Mouse (Mus musculus): Measurements from ENCODE around the gene Serinc1.
A peak's percentile ranks its signal among the peaks of the same experiment; 100 is the strongest.
"Not testable (repeated sequence)": the region's sequence is repeated elsewhere in the genome, so short reads cannot be mapped to it uniquely, and the experiment has no call there.

Serinc1 gene

DNA sequence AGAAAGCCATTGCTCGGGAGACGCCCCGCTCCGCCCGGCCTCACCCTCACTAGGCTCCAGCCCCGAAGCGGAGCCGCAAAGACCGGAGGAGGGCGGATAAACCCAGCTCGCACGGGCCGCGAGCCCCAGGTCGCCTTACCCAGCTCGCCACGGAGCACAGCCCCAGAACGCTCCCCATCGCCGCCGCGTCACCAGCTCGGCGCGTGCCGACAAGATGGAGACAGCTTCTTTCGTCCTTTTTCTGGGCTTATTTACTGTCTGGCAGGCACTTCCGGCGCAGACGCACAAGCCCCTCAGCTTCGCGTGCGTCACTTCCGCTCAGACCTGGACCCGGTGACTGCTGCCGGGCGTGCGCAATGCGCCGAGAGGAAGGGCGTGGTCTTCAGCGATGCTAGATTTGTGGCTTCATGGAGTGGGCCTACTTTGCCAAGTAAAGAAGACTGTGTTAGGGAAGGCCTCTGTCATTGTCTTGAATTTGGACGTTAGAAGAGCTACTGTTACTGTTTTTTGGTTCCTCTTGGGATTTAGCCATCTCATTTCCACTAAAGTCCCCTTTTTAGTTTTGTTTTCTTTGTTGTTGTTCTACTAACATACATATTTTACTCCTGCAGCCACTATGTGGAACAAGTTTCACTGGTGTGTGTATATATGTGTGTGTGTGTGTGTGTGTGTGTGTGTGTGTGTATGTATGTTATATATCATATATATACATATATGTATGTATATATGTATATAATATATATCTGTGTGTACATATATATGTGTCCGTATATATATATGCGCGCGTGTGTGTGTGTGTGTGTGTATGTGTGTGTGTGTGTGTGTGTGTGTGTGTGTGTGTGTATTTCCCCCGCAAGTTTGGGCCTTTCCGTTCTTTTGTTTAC, at the start of gene Serinc1:
Serinc1 (minus strand) TSS at position 313 of the 884 bp plus-strand sequence.
- peak; percentile 90 to 93 for DNase-seq (ENCODE audit: low spot score in 2 of 2)

GRCm38 (mm10) chr10:57576721-57577120, 44.4 kb upstream of the Serinc1 start:
- no peak for DNase-seq (ENCODE audit: low spot score in 2 of 2)

DNA sequence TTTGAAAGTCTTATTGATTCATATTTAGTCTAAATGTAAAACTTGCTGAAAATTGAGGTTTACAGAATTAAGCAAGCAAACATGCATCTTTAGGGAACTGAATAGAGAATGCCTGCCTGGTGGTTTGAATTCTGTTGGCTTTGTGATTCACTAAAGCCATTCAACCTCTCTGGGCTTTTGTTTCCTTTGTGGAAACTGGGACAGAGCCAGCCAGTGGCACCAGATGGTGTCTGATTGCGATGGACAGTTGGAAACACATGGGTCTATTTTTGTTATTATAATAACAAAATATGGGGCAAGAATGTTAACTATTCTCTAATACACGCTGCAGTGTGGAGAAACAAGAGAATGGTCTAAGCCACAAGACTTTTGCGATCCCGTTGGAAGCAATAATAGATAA, 39.8 kb upstream of the Serinc1 start:
- DNase-seq (ENCODE audit: low spot score in 2 of 2): no peak

- DNase-seq (ENCODE audit: low spot score in 2 of 2): peak; percentile 29 to 49
These were observed 38.9 kb upstream of the Serinc1 start for GRCm38 (mm10) chr10:57571211-57571730.

DNA sequence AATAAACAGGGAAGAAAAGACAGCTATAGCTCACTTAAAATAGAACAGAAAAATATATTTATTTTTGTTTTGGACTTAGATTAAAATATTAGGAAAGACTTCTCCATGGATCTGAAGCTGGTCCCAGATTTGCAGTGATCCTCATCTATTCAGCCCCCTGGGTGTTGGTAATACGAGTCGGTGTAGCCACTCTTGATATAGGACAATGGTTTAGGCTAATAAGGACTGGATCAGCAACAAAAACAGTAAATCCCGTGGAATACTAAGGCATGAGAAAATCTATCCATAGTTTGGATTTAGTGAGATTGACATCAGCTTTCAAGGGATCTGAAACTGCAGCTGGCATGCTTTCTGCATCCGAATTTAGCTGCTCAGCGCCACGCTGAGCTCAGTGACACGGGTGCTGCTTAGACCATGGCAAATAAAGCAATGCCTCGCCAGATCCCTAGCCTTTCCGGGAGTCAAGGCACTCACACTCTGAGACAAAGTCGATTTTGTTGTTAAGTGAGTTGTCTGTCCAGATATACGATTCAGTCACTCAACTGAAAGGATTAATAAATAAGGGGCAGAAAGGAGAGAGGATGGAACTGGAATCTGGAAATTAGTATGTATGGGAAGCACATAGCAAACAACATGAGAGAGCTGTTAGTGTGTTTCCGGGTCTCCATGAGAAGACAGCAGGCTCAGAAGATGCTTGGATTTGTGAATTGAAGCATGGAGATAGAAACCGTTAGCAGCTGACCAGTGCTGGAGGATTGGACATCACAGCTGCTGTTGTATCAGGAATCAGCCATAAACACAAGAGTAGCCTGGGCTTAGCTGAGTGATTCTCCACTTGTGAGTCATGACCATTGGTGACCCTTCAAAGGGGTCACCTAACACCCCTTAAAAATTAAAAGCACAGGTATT, 36.9 kb upstream of the Serinc1 start:
- no peak for DNase-seq (ENCODE audit: low spot score in 2 of 2)

GRCm38 (mm10) chr10:57566221-57566620, 33.9 kb upstream of the Serinc1 start:
- DNase-seq (ENCODE audit: low spot score in 2 of 2): no peak

DNA sequence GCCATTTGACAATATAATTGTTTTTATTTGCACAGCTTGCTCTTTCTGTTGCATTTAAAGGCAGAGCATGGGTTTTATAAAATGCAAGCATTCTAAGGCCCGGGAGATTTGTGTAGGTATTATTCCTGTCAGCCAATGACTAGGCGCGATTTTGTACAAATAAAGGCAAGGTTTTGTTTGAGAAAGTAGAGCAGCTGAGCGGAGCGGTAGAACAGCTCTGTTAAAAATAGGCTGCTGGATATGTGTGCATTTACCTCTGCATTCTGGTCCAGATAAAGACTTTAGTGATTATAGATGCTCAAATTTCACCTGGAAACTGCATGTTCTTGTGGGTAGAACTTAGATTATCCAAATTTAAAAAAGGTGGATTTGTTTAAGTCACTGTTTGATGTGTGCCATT, 25.3 kb upstream of the Serinc1 start:
- no peak for DNase-seq (ENCODE audit: low spot score in 2 of 2)

DNA sequence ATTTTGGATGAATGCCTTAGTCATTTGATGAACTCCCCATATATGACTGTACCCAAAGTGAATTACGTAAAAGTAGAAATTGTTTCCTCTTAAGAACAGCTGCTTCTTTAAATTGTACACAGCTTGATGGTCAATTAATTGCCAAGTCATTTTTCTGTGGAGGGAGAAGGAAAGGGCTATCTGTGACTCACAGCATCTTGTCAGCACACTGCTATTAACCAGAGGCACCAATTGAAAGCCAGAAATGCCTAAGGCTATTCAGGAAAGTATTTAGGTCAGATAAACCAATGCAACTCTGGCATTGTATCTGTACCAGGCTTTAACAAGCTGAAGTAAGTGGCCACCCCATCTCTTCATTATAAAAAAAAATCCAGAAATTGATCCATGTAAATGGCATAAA, 21.4 kb upstream of the Serinc1 start:
- DNase-seq (ENCODE audit: low spot score in 2 of 2): no peak

DNA sequence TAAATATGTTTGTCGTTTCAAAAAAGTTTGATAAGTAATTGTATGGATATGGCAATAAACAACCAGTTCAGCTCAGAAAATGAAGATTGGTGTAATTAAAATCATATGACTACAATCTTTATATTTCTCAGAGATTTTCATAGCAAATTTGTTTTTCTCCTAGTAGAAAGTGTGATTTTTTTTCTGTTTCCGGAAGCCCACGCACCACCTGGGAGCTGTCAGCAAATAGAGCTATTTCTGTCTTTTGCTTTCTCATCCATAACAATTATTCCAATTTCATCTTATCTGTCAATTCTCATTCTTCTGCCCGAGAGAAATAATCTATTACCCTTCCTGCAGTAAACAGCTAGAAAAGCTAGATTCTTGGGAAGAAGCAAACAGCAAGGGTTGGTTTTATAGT, 17.3 kb upstream of the Serinc1 start:
- DNase-seq (ENCODE audit: low spot score in 2 of 2): no peak

DNA sequence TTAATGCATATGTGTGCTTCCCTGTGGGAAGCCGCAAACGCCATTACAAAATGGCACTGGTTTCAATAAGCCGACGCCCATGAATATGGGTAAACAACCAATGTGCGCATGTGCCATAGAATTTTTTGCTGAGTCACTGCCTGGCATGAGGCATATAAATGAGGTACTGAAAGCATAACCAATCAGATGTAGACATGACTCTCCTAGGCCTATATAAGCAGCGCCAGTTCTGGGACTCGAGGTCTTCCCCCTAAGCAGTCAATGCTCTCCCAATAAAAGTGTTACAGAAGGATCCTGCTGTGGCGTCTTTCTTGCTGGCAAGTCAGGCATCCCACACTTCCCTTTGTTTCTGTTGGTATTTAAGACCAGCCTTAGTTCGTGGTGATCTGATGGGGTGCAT, 11.6 kb upstream of the Serinc1 start:
- DNase-seq (ENCODE audit: low spot score in 2 of 2): not testable (repeated sequence)

GRCm38 (mm10) chr10:57531616-57532217, 613 bp downstream of the Serinc1 start:
- no peak for DNase-seq (ENCODE audit: low spot score in 2 of 2)

DNA sequence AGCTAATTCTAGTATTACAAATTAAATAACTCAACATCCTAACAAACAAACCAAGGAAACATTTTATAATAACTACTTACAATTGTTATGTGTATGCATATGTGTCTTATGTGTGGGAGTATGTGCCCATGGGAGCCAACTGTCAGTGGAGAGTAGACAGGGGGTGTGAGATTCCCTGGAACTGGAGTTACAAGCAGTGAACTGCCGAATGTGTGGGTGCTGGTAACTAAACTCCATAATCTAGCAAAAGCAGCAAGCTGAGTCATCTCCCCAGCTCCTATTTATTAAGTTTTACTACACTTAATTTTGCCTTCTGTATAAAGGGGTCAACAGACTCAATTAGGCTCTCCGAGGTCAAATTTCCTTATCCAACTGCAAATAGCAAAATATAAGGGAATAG, 1.3 kb downstream of the Serinc1 start:
- DNase-seq (ENCODE audit: low spot score in 2 of 2): no peak

GRCm38 (mm10) chr10:57526469-57526868, 5.9 kb downstream of the Serinc1 start:
- no peak for DNase-seq (ENCODE audit: low spot score in 2 of 2)

- no peak for DNase-seq (ENCODE audit: low spot score in 2 of 2)
These were observed 17.1 kb downstream of the Serinc1 start for GRCm38 (mm10) chr10:57515278-57515677.

DNA sequence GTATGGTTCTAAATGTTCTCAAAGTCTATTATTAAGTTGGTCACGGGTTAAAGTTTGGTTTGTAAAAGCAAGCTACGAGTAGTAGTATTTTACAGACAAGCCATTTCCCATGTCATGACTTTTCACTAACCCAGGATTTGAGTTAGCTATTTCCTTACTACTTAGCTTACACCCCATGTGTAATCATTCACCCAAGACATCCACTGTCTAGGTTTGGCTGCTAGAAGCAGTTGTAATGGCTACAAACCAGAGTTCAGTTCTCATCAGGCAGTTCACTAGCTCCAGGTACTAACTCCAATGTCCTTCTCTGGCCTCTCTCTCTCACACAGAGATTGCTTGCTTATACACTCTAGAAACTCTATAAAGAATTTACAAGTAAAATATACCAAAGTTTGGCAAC, 17.7 kb downstream of the Serinc1 start:
- no peak for DNase-seq (ENCODE audit: low spot score in 2 of 2)

DNA sequence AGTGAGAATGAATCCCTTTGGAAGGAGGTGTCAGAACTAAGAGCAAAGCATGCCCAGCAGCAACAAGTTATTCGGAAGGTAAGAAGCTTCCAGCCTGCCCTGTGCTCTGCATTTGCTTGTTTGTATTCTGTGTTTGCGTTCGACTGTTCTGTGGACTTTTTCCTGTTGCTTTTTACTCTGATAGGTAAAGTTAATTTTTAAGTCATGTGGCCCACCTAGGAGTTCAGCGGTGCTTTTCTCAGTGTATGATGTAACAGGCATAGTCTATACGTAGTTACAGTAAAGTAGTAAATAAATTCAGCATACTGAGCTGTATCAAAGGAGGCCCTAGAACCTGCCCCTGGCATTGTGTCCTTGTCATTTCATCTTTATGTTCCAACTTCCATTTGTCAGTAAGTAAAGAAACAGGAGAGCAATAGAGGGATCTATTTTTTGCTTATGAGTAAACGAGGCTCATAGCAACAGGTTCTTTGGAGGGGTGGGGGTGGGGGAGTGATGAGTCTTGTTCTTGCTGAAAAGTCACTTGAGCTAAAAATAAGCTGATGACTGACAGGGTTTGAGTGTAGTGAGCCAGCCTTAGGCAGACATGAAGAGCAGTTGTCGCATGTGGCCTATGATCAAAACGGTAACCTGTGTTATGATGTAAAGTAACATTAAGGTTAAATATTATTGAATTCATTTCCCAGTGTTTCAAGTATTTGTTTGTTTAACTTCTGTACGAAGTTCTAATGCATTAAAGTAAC, 32.7 kb downstream of the Serinc1 start:
- no peak for DNase-seq (ENCODE audit: low spot score in 2 of 2)

DNA sequence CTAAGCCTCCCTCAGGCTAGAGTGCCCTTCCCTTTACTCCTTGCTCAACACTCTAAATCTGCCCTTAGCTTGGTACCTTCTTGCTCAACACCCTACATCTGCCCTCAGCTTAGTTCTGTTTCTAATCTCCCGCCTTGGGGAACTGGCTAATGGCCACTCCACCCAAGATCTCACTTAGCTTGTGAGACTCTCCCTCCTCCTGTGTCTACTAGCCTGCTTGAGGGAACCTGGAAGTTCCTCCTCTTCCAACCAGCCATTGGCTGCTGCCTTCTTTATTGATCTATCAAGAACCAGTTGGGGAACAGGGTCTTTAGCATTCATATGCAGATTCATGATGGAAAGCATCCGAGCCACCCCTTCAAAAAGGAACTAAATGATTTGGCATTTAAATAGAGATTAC, 40.3 kb downstream of the Serinc1 start:
- DNase-seq (ENCODE audit: low spot score in 2 of 2): no peak

GRCm38 (mm10) chr10:57488591-57488990, 43.7 kb downstream of the Serinc1 start:
- DNase-seq (ENCODE audit: low spot score in 2 of 2): no peak

DNA sequence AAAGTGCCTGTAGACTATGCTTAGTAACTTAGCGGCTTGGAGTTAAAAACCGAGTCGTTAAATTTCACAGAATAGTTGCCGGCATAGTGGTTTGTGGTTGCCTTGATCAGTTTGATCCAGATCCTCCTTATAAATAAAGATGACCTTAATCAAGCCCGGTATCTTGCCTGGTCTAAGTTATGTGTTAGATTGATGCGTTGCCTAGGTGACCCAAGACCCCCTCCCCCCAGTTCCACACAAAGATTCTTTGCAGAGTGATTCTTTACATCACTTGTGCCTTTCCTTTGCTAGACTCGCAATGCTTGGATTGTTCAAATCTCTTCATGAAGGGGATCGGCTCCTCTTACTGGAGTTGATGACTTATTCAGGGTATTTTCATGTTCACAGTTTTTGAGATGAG, 45.1 kb downstream of the Serinc1 start:
- DNase-seq (ENCODE audit: low spot score in 2 of 2): no peak

DNA sequence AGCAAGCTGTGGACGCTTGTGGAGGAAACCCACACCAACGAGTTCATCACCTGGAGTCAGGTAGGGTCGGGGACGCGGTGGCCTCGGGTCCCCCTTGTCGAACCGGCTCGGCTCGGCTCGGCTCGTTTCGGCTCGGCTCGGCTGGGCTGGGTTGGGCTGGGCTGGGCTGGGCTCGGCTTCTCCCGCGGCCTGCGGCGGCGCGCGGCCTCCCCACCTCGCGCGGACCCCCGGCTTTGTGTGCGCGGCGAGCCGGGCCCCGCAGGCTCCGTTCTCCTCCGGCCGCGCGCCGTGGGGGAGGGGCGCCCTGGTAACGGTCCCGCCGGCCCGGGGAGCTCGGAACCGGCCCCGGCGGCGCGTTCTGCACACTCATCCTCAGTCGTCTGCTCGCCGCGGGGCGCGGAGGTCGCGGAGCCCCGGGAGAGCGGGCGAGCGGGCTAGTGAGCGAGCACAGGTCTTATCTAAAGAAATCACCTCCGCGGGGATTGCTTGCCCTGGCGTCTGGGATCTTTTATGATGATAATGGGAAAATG, 45.7 kb downstream of the Serinc1 start:
- no peak for DNase-seq (ENCODE audit: low spot score in 2 of 2)
